ENCODE assay signal across 8 mouse cellular contexts in genomic region chr2:3800555-3800878, GRCm38 (mm10).
DNase-seq lines count a peak whose midpoint lies in the region; ATAC-seq lines count a peak whose summit lies in the region.
"Had no signal": no experiment of that assay in that cellular context is flagged by ENCODE, and none has a peak within 500 bp of the region (broad histone marks: within the 10 kb centered on the region; RNA-seq: fewer than 3 reads in every experiment).

No protein-coding gene starts in this region.

- H3K36me3 ChIP-seq in heart, embryonic 16.5 days (ENCODE audit: control insufficient read depth, insufficient read depth): no peaks in the 10 kb centered on the region
- no peaks in the 10 kb centered on the region for H3K36me3 ChIP-seq in kidney, embryonic 14.5 days (ENCODE audit: control insufficient read depth, insufficient read depth, low read length)
- H3K36me3 ChIP-seq: hindbrain, embryonic 13.5 days had no signal

- no peak for DNase-seq in heart, postnatal 4 days
- DNase-seq in CD4-positive helper T cell, adult 2 months (ENCODE audit: low read depth, low spot score): peak; percentile 39
- peak; percentile 39 to 58 for DNase-seq in thymus, adult 18-20 months
- DNase-seq in gastrocnemius, postnatal 36 days: no peak

- peak overlapping the region; percentile 64; the same call in 1 of the 2 replicates for H3K4me2 ChIP-seq in heart, embryonic 16.5 days (ENCODE audit: low read depth, low read length)
- no peak overlapping the region for H3K4me2 ChIP-seq in kidney, embryonic 14.5 days (replicated peaks; ENCODE audit: low read depth, low read length)

- no peaks in the 10 kb centered on the region for H3K27me3 ChIP-seq in heart, embryonic 16.5 days (ENCODE audit: control insufficient read depth, insufficient read depth, low read length)
- no peaks in the 10 kb centered on the region; the same call in 1 of the 2 replicates for H3K27me3 ChIP-seq in kidney, embryonic 14.5 days (ENCODE audit: control insufficient read depth, insufficient read depth, low read length)

- ATAC-seq in heart, embryonic 16.5 days (replicated peaks; ENCODE audit: extremely low read depth, insufficient read depth, low FRiP score): no peak
- peak; percentile 53 for ATAC-seq in activated CD4-positive, CD25-positive, alpha-beta regulatory T cell, adult 4 months
- no peak; the same call in 1 of the 2 replicates for ATAC-seq in kidney, embryonic 14.5 days (ENCODE audit: low FRiP score, low TSS enrichment)

- H3K4me3 ChIP-seq in heart, embryonic 16.5 days (ENCODE audit: low read length): no peak overlapping the region
- H3K4me3 ChIP-seq in kidney, embryonic 14.5 days (ENCODE audit: low read length): no peak overlapping the region

- H3K9ac ChIP-seq in heart, embryonic 16.5 days (ENCODE audit: low read length): no peak overlapping the region
- H3K9ac ChIP-seq in kidney, embryonic 14.5 days (ENCODE audit: low read depth, low read length): no peak overlapping the region

- no peaks in the 10 kb centered on the region for H3K4me1 ChIP-seq in heart, embryonic 16.5 days (ENCODE audit: control insufficient read depth, insufficient read depth, low read length)
- H3K4me1 ChIP-seq in kidney, embryonic 14.5 days (ENCODE audit: control insufficient read depth, insufficient read depth, low read length): no peaks in the 10 kb centered on the region

- 45% methylated on average over 5 of the region's 5 CpGs for WGBS in heart, embryonic 16.5 days
- WGBS in kidney, embryonic 14.5 days: 47% methylated on average over 5 of the region's 5 CpGs

- H3K27ac ChIP-seq in heart, embryonic 16.5 days (ENCODE audit: low read length): no peak overlapping the region
- H3K27ac ChIP-seq in kidney, embryonic 14.5 days (ENCODE audit: low read depth, low read length): no peak overlapping the region
- H3K27ac ChIP-seq: hindbrain, embryonic 13.5 days had no signal

- no peaks in the 10 kb centered on the region for H3K9me3 ChIP-seq in heart, embryonic 16.5 days (replicated peaks; ENCODE audit: control insufficient read depth, low read length)
- H3K9me3 ChIP-seq in kidney, embryonic 14.5 days (ENCODE audit: control insufficient read depth, low read length): no peaks in the 10 kb centered on the region
- H3K9me3 ChIP-seq: hindbrain, embryonic 13.5 days had no signal

- intact Hi-C loops in gastrocnemius, postnatal 36 days (cut with DNase I): loop anchor here (10.0 kb wide), 1 partner anchor 256 kb away; no protein-coding TSS in a partner anchor

Comparison
In these comparisons a context has a peak if more than half of its experiments do, and no peak if none do; other contexts are left out.
1. DNase-seq: peak in CD4-positive helper T cell, adult 2 months (single experiment) and thymus, adult 18-20 months (2 of 2); none in heart, postnatal 4 days (single experiment) and gastrocnemius, postnatal 36 days (0 of 2).